Mouse (Mus musculus) G1E-ER4 (cell line): ENCODE results near the gene Pip5k1c. TPM values are rescaled to one million over a fixed set of nuclear protein-coding genes. Genes with fewer than 3 reads are reported as not detected.

Experiments used
- GATA1 ChIP-seq: IDR thresholded peaks from one replicate; pipeline ENCODE4 v1.8.0; 2012; ENCODE audit warnings: low read length, inconsistent platforms
- polyA plus RNA-seq: library from polyadenylated mRNA; stranded (reverse); fragments of >175 nt; gene quantifications from 2 replicates; pipeline ENCODE4 v1.2.3, GENCODE M21; 2012

Pip5k1c gene
- polyA plus RNA-seq, 1 experiment: 210 TPM

DNA sequence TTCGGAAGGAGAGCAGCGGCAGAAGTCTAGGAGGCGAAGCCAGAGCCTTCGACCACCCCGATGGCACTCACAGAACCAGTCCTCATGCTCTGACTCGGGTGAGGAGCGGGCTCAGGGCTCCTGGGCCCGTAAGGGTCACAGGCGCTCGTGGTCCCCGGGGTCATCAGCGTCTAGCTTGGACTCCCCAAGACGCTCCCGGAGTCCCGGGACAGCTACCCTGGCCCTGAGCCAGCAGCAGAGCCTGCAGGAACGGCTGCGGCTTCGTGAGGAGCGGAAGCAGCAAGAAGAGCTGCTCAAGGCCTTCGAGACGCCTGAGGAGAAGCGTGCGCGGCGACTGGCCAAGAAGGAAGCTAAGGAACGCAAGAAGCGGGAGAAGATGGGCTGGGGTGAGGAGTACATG is 29.7 kb downstream of the Pip5k1c start:
- no peak for TF ChIP-seq GATA1

DNA sequence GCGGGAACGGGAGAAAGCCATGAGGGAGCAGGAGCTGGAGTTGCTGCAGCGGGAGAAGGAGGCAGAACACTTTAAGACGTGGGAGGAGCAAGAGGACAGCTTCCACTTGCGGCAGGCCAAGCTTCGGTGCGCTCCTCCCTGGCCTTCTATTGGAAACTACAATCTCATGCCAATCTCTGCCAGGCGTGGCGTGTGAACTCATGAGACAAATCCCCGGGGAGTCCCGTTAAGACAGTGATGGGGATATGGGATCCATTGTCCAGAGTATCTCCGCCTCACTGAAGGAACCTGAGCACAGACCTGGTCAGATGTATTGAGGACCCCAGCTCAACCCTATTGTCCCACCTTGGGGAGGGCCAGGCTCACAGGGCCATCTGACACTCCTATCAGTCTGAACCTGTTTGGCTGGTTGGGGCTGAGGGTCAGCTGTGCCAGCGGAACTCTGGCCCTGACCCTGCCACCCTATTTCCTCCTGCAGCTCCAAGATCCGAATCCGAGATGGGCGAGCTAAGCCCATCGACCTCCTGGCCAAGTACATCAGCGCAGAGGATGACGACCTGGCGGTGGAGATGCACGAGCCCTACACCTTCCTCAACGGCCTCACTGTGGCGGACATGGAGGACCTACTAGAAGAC is 30.5 kb downstream of the Pip5k1c start:
- TF ChIP-seq GATA1: no peak

DNA sequence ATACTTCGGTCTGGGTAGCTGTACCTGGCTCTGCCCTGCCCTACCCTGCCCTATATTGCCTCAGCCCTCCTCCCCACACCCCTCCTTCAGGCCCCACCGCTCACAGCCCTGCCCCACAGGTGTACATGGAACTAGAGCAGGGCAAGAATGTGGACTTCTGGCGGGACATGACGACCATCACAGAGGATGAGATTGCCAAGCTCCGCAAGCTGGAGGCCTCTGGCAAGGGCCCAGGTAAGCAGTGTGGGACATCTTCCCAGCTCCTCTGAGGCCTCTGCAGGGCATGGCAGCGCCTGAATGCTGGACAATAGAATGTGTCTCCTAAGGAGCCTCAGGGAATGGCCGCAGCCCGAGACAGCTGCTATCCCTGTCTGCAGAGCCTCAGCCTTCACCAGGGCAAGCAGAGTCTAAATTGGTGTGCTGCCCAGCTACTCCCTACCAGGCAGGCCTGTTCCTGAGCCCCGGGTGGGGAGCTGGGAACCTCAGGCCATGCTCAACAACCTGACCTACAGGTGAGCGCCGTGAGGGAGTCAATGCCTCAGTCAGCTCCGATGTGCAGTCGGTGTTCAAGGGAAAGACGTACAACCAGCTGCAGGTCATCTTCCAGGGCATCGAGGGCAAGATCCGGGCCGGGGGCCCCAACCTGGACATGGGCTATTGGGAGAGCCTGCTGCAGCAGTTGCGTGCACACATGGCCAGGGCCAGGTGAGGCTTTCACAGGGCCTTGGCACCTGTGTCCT is 31.2 kb downstream of the Pip5k1c start:
- TF ChIP-seq GATA1: no peak

DNA sequence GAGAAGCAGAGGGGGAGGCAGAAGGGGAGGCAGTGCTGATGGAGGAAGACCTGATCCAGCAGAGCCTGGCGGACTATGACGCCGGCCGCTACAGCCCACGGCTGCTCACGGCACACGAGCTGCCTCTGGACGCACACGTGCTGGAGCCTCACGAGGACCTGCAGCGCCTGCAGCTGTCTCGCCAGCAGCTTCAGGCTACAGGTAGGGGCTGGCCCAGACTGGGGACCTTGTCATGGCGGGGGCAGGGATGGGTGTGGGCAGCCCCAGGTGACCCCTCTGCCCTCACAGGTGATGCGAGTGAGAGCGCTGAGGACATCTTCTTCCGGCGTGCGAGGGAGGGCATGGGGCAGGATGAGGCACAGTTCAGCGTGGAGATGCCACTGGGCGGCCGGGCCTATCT is 32.4 kb downstream of the Pip5k1c start:
- TF ChIP-seq GATA1: no peak

DNA sequence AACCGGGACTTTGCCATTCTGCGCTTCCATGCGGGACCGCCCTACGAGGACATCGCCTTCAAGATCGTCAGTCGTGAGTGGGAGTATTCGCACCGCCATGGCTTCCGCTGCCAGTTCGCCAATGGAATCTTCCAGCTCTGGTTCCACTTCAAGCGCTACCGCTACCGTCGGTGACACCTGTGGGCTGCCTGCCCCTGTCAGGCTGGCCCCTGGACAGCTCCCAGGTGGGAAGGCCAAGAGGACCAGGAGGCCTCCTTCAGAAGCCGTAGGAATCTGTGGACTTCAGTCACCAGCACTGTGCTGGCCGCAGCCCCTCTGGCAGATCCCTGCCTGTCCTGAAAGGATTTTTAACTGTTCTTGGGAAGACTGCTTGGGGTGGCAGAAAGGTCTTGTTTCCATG is 33.0 kb downstream of the Pip5k1c start:
- TF ChIP-seq GATA1: no peak

DNA sequence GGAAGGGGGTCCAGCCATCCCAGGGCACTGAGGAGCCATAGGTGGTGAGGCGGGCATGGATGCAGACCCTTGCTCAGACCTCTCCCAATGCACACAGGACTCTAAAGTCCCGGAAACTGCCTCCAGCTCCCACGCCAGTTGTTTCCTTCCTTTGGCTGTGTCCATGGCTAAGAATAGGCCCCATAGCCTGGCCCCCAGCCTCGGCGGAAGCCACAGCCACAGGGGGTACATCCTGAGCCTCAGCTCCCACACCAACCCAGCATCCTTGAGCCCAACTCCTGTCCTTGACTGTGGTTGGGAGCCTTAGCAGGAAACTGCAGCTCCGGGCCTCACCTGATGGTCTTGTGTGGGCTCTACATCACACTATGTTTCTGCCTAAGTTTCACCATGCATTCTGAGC is 34.1 kb downstream of the Pip5k1c start:
- TF ChIP-seq GATA1: no peak

DNA sequence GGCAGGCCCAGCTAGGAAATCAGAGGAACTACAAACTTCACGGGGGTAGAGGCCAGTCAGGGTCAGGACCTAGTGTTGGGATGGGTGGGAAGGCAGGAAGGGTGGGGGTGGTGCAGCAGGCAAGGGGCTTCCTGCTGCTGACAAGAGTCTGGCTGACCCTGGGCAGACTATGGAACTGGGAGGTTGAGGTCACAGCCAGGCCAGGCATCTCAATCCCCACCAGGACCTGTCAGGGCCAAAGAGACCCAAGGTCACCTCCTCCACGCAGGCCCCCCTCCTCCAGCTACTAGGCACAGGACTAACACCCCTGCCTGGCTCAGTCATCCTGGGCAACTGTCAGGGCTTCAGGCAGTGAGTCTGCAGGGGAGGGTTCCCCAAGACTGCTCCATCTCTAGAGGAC is 35.2 kb downstream of the Pip5k1c start:
- TF ChIP-seq GATA1: no peak

DNA sequence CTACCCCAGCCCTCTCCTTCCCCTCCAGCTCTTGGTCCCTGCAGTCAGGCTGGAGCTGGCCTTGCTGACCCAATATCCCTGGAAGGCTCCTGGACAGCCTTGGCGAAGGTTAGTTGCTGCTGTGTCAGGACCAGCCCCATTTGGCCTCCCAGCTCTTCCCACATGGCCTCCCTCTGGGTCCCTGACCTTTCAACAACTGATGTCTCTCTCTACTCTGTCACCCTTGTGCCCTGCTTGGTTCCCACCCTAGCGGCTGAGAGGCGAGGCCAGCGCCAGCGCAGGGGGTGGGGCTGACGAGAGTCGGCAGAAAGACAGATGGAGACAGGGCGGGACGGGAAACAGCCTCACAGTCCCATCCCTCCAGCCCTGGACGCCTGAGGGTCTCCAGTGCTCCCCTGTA is 35.6 kb downstream of the Pip5k1c start, which contains the start of gene Tbxa2r:
TSS of gene Tbxa2r (plus strand) at position 346 of the 400 bp plus-strand sequence.
- TF ChIP-seq GATA1: no peak

DNA sequence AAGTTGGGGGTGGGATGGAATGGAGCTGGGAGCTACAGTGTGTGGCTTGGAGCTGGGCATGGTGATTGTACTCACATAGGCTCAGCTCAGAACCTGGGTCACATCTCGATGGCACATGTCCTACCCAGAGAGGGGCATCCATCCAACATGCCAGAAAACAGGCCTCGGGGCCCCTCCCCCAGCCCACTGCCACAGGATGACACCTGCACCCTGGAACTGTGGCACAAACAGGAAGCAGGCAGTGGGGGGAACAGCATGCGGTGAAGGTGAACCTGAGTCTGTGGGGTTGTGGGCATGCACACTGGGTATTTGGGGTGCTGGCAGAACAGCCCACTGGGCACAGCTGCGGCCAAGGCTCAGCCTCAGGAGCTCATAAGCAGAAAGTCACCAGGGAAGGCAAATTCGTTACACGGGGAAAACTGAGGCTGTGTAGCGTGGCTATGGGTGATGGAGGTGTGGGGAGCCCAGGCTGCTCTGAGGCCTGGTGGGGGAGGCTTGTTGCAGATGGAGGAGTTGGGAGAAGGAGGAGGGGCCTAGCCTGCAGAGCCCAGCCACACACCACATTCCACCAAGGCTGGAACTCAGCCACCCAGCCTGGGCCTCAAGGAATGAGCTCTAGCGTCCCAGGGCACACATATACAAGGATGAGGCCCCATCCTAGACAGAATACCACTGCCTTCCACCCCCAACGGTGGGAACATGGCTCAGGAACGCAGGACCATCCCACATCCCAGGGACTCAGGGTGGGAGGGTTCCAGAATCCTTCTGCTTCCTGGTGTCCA is 36.6 kb downstream of the Pip5k1c start:
- no peak for TF ChIP-seq GATA1

DNA sequence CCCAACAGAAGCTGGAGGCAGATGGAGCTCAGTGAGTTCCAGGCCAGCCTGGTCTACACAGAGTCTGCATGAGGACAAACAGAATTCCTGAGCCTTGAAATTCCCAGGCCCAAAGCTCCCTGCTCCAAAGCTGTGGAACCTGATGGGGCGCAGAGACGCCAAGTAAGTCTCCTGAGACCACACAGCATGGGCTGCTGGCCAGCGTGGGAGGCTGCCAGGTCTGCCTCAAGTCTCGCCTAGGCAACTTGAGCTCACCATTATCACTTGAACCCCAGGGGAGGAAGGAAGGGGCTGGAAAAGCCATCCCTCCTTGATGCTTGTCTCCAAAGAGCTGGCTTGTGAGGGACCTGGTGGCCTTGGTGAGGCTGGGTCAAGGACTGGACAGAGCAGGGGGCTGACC is 37.2 kb downstream of the Pip5k1c start:
- no peak for TF ChIP-seq GATA1

DNA sequence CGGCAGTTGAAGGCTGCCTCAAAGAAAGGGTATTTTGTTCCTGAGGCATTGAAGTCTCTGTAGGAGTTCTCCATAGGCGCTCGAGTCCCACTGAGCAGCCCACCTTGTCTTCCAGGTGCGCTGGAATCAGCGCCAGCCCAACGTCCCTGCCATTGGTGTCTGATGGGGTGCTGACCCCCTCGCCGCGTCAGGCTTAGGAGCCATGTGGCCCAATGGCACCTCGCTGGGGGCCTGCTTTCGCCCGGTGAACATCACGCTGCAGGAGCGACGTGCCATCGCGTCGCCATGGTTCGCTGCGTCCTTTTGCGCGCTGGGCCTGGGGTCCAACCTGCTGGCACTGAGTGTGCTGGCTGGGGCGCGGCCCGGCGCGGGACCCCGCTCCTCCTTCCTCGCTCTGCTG is 39.5 kb downstream of the Pip5k1c start:
- no peak for TF ChIP-seq GATA1

DNA sequence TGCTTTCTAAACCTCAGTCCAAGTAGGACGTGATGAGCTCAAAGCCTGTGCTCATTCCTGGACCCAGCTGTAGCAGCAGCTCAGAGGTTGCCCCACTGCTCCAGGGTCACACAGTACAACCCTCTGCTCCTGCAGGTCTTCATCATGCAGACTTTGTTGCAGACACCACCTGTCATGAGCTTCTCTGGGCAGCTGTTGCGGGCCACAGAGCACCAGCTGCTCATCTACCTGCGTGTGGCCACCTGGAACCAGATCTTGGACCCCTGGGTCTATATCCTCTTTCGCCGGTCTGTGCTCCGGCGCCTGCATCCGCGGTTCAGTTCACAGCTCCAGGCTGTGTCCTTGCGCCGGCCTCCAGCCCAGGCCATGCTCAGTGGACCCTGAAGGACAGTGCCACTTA is 41.6 kb downstream of the Pip5k1c start:
- TF ChIP-seq GATA1: no peak

DNA sequence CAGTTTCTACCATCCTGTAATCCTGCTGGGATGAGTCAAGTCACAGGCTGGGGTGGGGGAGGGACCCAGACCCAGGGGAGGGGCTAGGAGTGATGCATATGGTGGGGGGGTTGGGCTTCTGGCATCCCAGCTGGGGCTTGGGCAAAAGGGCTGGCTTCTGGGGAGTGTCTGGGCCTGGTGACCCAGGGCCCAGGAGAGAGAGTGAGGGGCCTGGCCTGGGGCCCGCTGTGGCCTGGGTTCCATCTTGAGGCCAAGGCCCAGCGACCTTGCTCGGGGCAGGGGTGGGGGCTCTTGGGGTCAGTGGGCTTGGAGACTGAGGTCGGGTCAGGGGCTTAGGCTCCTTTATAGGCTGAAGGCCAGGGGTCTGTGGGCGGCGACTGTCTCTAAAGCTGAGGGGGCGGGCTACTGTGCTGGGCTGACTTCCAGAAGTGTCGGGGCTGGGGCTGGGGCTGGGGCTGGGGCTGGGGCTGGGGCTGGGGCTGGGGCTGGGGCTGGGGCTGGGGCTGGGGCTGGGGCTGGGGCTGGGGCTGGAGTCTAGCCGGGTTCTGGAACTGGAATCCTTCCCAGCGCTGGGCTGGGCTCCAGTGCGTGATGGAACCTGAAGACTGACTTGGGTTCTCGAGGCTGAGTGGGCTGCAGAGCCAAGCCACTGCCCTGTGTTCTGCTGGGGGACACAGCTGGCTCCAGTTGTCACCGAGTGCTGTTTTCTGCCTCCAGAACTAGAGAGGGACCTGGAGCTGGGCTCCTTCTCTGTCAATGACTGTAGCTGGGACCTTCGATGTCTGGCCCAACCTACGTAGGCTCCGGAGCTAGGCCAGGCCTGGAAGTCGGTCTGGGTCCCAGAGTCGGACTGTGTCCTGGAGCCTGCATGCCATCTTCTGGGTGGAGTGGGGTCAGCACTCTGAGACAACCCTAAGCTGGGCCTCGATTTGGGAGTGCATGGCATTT is 42.9 kb downstream of the Pip5k1c start:
- TF ChIP-seq GATA1: no peak

DNA sequence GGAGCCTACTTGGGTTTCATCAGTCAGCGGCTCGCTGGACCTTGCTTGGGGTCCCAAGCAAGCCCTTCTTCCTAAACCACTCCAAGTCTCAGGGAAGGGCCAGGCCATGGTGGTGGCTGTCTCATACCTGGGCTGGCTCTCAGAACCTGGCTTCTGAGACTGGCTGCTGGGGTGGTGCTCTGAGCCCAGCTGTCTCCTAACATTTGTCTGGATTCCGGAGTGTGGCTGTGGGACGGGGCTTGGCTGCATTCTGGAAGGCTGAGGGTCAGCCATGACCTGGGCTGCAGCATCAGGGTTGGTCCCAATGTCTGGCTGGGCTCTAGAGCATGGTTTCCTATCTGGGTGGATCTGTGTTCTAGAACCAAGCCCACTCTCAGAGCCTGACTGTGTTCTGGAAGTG is 43.8 kb downstream of the Pip5k1c start:
- no peak for TF ChIP-seq GATA1
